Mouse (Mus musculus): Measurements from ENCODE around the gene Sult1a1. TPM values are rescaled to one million over a fixed set of nuclear protein-coding genes. Genes with fewer than 3 reads are reported as not detected.
"Not testable (repeated sequence)": the region's sequence is repeated elsewhere in the genome, so short reads cannot be mapped to it uniquely, and the experiment has no call there.

Gene Sult1a1
- total RNA-seq, 2 experiments from 2014 or later: 10.7 to 16.5 TPM

GRCm38 (mm10) chr7:126700063-126701015 lies 24.1 kb upstream of the Sult1a1 start:
- DNase-seq (ENCODE audit: low spot score in 2 of 2): no peak

GRCm38 (mm10) chr7:126697838-126698237 lies 21.6 kb upstream of the Sult1a1 start:
- no peak for DNase-seq (ENCODE audit: low spot score in 2 of 2)

DNA sequence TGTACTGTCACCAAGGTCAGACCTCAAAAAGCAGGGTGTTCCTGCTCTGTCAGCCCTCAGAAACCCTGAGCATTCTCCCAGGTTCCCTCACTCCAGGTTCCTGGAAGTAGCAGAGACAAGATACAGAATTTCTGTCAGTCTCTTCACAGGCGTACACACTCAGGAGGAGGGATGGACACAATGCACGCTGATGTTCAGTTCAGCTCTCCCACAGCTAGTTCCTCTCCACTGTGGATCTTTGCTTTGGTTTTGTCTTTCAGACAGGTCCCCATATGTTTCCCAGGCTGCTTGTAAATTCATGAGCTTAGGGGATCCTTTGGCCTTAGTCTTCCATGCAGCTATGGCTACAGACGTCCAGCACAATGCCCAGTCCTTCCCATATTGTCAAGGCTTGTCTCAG lies 20.7 kb upstream of the Sult1a1 start:
- no peak for DNase-seq (ENCODE audit: low spot score in 2 of 2)

DNA sequence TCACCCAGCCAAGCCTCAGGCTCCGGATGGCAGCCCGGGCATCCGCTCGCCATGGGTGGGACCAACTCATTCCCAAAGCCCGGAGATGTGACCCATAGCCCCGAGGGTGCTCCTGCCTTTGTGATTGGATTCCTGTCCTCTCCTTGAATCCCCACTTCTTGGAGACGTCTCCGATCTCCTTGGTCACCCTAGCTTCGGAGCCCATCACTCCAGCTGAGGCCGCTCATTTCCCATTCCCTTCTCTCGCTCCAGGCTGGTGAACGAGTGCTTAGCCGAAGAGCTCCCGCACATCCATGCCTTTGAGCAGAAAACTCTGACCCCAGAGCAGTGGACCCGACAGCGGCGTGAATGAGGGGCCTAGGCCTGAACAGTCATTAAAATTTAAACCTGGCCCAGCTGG lies 20.1 kb upstream of the Sult1a1 start:
- DNase-seq (ENCODE audit: low spot score in 2 of 2): no peak

DNA sequence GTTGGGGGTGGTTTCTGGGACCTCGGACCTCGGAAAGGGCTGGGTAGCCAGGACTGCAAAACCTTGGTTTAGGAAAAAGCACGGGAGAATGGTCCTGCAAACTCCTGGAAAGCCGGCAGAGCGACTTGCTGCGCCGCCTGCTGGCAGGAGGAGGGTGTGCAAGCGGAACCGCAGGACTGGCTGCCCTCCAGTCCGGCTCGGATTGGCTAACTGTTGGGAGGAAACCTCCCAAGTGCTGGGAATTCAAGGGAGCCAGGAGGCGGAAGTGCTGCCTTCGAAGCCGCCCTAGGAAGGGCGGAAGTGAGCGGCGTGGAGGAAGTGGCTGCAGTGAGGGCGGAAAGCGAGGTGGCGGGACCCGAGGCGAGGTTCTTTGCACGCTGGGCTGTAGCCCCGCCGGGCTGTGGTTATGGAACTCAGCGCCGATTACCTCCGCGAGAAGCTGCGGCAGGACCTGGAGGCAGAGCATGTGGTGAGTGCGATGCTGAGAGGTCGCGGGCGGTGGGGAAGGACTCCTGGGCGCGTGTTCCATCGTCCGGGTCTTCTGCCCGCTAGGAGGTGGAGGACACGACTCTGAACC lies 19.5 kb upstream of the Sult1a1 start, which contains the start of gene Slx1b:
Gene Slx1b (minus strand): TSS at position 154 of the 577 bp plus-strand sequence.
- peak; percentile 97 for DNase-seq (ENCODE audit: low spot score in 2 of 2)

- DNase-seq (ENCODE audit: low spot score in 2 of 2): no peak
Measured at GRCm38 (mm10) chr7:126695210-126695611, 19.0 kb upstream of the Sult1a1 start, which contains the start of gene Bola2. TSS of gene Bola2 (plus strand) at chr7:126695401.

- DNase-seq (ENCODE audit: low spot score in 2 of 2): no peak
Measured at GRCm38 (mm10) chr7:126694441-126695051, 18.3 kb upstream of the Sult1a1 start.

- no peak for DNase-seq (ENCODE audit: low spot score in 2 of 2)
Measured at GRCm38 (mm10) chr7:126693781-126694180, 17.5 kb upstream of the Sult1a1 start.

DNA sequence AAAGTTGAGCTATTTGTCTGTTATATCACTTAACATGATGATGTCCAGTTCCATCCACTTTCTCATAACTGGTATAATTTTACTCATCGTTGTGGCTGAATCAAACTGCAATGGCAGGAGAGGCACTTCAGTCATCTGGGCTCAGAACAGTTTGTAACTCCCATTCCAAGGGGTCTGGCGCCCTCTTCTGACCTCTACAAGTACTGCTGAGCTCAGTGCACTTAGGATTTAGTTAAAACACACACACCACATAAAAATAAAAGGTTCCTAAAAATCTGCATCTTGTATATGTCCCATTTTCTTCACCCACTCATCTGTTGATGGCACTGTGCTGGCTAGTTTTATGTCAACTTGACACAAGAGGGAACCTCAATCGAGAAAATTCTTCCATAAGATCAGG lies 17.0 kb upstream of the Sult1a1 start:
- DNase-seq (ENCODE audit: low spot score in 2 of 2): peak; percentile 80 to 91

DNA sequence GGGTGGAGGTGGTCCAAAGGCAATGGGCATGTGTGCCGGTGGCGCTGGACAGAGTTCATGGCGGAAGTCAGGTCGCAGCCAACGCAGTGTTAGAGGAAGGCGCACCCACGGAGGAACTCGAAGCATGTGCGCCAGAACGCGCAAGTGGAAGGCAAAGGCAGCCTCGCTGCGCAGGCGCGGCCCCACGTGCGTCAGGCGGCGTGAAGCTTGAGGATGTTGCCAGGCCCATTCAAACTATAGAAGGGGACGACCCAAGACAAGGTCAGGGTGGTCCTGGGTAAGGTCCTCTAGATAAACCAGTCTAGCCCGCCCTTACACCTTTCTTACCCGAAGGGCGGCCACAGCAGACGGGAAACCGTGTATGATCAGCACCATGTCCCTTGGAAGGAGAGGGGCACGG lies 16.2 kb upstream of the Sult1a1 start:
- no peak for DNase-seq (ENCODE audit: low spot score in 2 of 2)

- DNase-seq (ENCODE audit: low spot score in 2 of 2): no peak
Measured at GRCm38 (mm10) chr7:126691676-126692075, 15.4 kb upstream of the Sult1a1 start.

- no peak for DNase-seq (ENCODE audit: low spot score in 2 of 2)
Measured at GRCm38 (mm10) chr7:126690737-126691136, 14.5 kb upstream of the Sult1a1 start.

GRCm38 (mm10) chr7:126689021-126689420 lies 12.8 kb upstream of the Sult1a1 start:
- no peak for DNase-seq (ENCODE audit: low spot score in 2 of 2)

GRCm38 (mm10) chr7:126688156-126688555 lies 11.9 kb upstream of the Sult1a1 start:
- not testable (repeated sequence) for DNase-seq (ENCODE audit: low spot score in 2 of 2)

DNA sequence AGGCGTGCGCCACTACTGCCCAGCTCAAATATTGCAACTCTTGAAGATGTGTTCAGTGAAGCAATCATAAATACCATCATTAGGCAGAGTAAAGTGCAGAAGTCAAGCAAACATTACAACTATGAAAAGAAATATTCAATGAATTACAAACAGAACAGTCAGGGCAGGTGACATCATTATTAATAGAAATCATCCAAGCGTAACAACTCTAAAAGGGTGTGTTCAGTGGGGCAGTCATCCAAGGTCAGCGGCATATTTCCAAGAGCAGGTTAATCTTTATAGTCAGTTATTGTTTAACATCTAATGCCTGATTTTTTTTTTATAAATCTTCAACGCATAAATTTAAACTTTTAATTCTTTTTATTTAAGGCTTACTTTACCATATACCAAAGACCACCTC lies 5.0 kb upstream of the Sult1a1 start:
- no peak for DNase-seq (ENCODE audit: low spot score in 2 of 2)

DNA sequence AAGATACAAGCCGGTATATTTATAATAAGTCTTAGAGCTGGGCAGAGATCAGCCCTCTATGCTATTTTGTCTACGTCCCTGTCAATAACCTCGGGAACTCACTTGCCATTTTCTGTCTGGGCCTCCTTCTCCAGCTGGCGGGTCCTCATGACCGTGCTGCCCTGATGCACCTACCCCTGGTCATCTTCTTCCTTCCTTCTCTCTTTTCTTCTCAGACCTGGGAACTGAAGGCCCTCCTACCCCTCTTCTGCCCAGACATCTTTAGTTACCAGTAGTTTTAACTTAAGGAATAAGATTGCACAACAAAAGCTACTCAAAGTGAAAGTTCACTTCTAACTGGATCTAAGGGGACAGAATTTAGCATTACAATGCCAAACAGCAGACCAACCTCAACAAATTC lies 3.5 kb upstream of the Sult1a1 start:
- no peak for DNase-seq (ENCODE audit: low spot score in 2 of 2)

DNA sequence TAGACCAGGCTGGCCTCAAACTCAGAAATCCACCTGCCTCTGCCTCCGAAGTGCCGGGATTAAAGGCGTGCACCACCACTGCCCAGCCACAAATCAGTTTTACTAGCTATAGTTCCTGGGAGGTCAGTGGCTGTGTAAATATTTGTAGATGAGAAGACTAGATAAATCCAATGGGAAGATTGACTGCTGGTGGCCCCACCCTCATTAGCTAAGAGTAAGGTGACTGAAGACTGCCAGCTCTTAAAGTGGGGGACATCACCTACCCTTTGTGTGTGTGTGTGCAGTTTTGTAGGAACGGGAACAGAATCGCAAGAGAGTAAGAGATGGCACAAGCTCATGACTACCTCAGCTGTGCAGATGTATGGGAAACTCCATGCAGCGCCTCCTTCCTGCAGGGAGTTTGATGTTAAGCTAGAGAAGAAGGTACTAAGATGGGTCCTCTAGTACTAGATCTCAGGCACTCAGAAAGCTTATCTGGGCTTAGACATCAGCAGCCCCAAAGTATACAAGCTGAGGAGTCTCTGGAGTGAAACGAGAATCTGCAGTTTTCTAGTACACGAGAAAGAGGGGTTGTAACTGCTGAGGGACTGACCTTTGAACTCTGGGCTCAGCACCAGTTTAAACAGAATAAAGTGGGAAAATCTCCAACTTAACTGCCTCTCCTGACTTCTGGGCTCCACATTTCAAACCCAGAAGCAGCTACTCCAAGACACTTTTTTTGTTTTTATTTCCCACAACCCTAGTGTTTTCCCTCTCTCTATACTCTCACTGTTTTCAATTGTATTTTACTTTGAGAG lies 2.5 kb upstream of the Sult1a1 start:
- DNase-seq (ENCODE audit: low spot score in 2 of 2): no peak

- DNase-seq (ENCODE audit: low spot score in 2 of 2): no peak
Measured at GRCm38 (mm10) chr7:126676631-126677220, 494 bp upstream of the Sult1a1 start.

GRCm38 (mm10) chr7:126675104-126675503 lies 1.1 kb downstream of the Sult1a1 start:
- DNase-seq (ENCODE audit: low spot score in 2 of 2): no peak

- DNase-seq (ENCODE audit: low spot score in 2 of 2): no peak
Measured at GRCm38 (mm10) chr7:126672111-126672510, 4.1 kb downstream of the Sult1a1 start.

DNA sequence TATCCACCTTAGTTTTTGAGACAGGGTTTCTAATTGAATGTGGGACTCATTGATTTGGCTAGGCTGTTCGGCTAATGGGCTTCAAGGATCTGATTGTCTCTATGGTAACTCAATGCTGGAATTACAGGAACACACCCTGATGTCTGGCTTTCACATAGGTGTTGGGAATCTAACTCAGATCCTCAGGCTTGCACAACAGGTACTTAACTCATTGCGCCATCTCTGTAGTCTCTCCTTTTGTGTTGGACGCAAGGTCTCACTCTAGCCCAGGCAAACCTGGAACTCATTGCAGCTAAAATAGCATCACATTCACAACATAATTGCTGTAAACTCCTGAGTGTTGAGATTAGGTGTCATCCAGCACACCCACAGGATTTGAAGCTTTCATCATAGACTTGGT lies 6.1 kb downstream of the Sult1a1 start:
- DNase-seq (ENCODE audit: low spot score in 2 of 2): no peak

Measured in layer of hippocampus, postnatal 14 days (tissue).